Mouse (Mus musculus) erythroblast, adult 5-6 weeks (primary cell): ENCODE measurements around the gene Hspb8. TPM values are rescaled to one million over a fixed set of nuclear protein-coding genes. Genes with fewer than 3 reads are reported as not detected.
"Not testable (repeated sequence)": the region's sequence is repeated elsewhere in the genome, so short reads cannot be mapped to it uniquely, and the experiment has no call there.

Source experiments
- ATAC-seq: replicated peaks from 2 replicates; pipeline ENCODE4 v1.8.0; 2016; ENCODE audit warnings: moderate number of reproducible peaks, mild to moderate bottlenecking, moderate TSS enrichment, inconsistent platforms; ENCODE audit not compliant: poor library complexity, low FRiP score, severe bottlenecking
- total RNA-seq, 2 experiments: library from RNA; stranded (forward) in 1 of 2; stranded (reverse) in 1 of 2; fragments of 150-400 nt in 1 of 2; fragments of 200-764, 138-1000 nt in 1 of 2; gene quantifications; 2 replicates each; pipeline versions ENCODE4 v1.2.3 to v1.2.4; 2015 to 2017; ENCODE audit warnings: low replicate concordance in 2 of 2

The Hspb8 gene
- total RNA-seq, 2 experiments from 2014 or later: not detected

DNA sequence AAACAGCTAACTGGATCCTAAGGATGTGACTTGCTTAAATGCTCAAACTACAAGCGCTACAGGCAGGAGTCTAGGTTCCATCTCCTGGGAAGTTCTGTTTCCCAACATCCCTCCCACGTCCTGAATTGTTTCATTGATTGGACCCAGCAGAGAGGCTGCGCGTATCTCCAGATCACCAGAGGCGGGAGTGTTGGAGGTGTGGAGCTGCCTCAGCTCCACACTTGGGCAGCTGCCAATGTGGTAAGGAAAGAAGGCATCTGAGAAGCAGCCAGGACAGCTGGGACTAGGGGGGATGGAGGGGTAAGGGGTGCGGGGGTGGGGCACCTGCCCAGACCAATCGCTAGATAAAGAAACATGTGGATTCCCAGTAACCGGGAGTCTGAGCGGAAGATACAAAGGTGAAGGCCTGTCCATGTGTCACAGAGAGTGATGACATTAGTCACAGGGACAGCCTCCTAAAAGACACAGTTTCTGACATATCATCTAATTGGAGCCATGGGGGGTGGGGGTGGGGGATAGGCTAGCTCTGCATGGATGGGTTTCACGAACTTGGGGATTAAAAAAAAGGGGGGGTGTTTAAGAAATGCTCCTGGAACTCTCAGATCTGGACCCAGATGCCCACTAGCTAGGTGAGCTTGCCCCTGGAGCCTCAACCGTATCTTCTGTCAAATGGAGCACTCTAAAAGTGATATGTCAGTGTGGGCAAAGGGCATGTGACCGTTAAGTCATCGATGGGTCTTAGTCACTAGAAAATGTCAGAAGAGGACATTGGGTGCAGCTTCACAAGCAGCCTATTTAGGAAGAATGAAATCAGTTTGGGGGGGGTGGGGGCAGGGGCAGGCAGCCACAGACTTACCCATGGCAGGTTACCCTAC lies 12.5 kb upstream of the Hspb8 start:
- ATAC-seq: no peak

DNA sequence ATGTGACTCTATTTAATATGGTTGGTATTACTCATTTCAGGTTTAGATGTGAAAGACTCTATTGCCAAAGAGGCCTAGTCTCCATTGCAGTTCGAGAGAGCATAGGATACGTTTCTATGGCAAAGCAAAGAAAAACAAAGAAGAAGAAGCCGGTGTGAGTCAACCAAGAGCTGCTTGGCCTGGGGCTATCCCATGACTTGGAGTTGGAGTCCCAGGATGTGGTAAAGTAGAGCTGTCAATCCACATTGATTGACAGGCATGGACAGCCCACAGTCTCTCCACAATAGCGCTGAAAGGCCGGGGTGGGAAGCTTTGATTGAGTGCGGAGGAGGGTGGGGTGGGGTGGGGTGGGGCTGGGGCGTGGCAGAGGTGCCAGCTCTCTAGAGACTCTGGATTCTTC lies 10.2 kb upstream of the Hspb8 start:
- ATAC-seq: no peak

DNA sequence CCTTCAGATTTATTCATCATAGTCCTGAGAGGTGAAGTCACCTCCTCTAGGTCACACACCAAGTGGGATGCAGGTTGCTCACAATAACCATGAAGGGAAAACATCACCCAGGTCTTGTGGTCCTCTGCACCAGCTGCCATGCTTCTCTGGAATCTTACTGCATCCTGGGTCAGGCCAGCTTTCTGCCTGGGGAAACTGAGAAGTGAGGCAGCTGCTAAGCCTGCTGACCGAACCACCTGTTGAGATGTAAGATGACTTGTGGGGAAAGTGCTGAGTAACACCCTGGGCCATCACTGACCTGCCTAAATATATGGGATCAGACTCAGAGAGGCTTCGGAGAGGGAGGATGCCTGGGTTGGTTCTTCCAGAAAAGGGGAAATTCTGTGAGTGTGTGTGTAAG lies 4.0 kb upstream of the Hspb8 start:
- ATAC-seq: no peak

GRCm38 (mm10) chr5:116425709-116426108 lies 3.0 kb upstream of the Hspb8 start:
- not testable (repeated sequence) for ATAC-seq

GRCm38 (mm10) chr5:116425273-116425672 lies 2.6 kb upstream of the Hspb8 start:
- no peak for ATAC-seq

- ATAC-seq: no peak
These were observed 1.1 kb upstream of the Hspb8 start for GRCm38 (mm10) chr5:116423746-116424145.

DNA sequence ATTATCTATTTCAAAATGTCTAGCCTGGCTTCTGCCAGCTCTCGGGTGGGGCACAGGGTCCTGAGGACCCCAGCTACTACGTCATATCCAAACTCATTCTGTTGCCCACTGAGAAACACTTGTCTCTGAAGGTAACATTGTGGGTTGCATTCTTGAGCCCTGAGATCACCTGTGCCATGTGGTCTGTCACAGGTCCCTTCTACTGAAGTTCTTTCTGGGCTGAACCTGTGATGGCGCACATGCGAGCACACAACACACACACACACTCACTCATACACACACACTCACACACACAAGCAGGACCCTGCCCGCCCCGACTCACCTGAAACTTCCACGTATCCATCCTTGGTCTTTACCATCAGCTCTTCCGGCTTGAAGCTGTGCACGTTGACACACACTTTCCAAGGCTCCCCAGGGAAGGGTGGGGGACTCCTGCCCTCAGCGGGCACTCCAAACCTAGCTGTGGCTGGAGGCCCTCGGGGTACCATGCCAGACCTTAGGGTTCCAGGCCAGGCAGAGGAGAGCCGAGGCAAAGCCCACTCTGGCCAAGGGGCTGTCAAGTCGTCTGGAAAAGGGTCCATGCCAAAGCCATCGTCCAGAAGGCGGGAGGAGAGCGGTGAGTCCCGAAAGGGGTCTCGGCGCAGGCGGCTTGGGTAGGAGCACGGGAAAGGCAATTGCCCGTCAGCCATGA lies 728 bp downstream of the Hspb8 start:
- ATAC-seq: no peak

DNA sequence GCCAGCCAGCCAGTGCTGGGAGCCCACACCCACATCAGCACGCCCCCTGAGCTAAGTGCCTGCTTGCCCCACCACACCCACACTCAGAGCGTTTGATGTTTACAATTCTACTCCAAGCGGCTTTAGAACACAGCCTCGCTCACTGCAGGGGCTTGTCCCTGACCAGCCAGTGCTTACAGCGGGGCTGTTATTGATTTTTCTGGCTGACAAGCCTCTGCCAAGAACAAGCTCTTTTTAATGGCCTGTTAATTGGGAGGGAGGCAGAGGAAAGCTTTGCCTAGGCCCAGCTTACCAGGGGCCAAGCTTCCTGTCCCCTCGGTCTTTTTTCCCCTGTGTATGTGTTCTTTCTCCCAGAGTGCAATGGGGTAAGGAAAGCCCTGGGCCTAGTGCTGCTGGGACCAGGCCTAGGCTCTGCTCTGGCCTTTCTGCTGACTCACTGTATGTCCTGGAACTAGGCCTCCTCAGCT lies 1.9 kb downstream of the Hspb8 start:
- no peak for ATAC-seq

- no peak for ATAC-seq
These were observed 2.5 kb downstream of the Hspb8 start for GRCm38 (mm10) chr5:116420213-116420612.

- ATAC-seq: no peak
These were observed 3.2 kb downstream of the Hspb8 start for GRCm38 (mm10) chr5:116419322-116420045.

DNA sequence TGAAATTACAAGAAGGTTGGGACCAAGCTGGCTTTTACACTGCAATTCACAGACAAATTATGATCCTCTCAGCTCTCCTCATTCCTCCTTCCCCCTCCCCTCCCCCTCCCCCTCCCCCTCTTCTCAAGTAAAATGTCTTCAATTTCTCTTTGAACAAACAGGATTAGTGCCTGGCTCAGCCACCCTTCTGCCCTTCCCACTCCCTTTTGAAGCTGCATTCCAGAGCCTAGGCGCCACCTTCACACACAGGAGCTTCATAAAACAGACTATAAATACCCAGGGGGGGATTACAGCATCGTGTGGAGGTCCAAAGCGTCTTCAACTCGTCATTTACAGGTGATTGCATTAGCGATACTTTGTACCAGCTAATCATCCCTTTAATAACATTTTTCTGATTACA lies 6.5 kb downstream of the Hspb8 start:
- ATAC-seq: no peak

GRCm38 (mm10) chr5:116409689-116410590 lies 12.7 kb downstream of the Hspb8 start:
- ATAC-seq: no peak

- ATAC-seq: no peak
These were observed 13.7 kb downstream of the Hspb8 start for GRCm38 (mm10) chr5:116408965-116409364.

- no peak for ATAC-seq
These were observed 14.7 kb downstream of the Hspb8 start for GRCm38 (mm10) chr5:116407936-116408335.

DNA sequence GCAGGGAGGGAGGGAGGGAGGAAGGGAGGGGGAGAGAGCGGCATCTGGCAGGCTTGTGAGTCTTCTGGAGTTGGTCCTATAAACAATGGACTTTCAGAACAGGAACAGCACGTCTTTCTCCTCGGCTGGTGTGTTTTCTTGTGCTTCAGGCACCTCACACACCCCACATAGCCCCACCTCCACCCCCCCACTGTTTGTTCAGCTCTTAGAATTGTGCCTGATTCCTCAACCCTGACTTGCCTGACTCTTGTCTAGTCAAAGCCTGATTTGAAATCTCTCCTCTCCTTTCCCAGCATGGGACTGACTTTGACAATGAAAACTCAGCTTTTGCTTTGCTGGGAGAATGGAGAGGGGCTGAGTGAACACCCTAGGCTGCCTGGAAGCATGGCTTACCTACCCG lies 15.3 kb downstream of the Hspb8 start:
- ATAC-seq: no peak

DNA sequence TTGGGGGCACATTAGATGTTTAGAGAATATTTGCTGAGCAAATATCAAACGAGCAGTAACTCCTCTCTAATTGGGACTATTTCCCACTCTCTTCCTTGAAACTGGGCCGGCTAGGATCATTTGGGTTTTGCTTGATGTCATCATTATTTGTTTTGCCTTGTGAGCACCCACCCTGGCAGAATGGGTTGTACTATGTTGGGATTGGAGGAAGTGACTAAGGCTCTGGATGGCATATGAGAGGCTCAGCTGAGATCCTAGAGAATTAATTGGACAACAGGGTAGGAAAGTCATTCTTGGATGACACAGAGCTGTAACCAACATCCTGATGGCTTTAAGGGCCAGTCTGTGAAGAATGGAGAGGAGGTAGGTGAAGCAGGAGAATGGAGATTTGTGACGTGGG lies 16.2 kb downstream of the Hspb8 start:
- ATAC-seq: no peak

DNA sequence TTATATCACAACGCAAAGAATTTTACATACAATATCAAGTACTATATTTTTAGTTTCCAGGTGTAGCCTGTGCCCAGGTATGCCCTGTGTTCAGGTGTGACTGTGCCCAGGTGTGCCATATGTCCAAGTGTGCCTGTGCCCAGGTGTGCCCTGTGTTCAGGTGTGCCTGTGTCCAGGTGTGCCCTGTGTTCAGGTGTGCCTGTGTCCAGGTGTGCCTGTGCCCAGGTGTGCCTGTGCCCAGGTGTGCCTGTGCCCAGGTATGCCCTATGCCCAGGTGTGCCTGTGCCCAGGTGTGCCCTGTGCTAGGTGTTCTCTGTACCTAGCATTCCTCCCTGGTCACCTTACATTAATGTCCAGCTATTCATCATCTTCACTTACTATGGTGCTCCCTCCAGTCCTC lies 16.7 kb downstream of the Hspb8 start:
- ATAC-seq: no peak

- ATAC-seq: no peak
These were observed 18.6 kb downstream of the Hspb8 start for GRCm38 (mm10) chr5:116404063-116404462.

DNA sequence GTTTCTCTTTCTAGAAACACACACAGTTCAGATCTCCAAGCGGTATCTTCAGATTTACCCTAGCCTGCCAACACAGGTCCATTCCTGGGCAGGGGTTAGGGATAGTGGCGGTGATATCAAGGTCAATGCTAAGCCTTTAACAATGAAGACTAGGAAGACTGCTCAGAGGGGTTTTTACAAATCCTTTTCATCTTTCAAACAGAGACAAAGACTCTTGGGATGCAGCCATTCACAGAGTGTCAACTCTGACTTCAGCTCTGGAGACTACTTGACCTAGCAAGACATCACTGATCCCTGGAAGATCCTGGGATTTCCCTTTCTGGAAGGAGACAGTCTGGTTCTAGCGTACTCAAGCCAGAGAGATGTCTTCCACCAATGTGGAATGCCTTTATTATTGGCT lies 21.9 kb downstream of the Hspb8 start:
- ATAC-seq: no peak
